ENCODE assay signal across 8 mouse cellular contexts in genomic region chr17:31564015-31564857, GRCm38 (mm10). TPM values are rescaled to one million over a fixed set of nuclear protein-coding genes. Genes with fewer than 3 reads are reported as not detected.
A peak's percentile ranks its signal among the peaks of the same experiment; 100 is the strongest.
DNase-seq lines count a peak whose midpoint lies in the region; ATAC-seq and TF ChIP-seq lines count a peak whose summit lies in the region.

Gene Pknox1 (plus strand): TSS chr17:31564734.

- H3K4me3 ChIP-seq in bone marrow, adult 2 months (replicated peaks; ENCODE audit: control insufficient read depth, low read depth, low read length): peak within 1 kb of the TSS; percentile 96
- H3K4me3 ChIP-seq in embryonic facial prominence, embryonic 15.5 days (replicated peaks): peak within 1 kb of the TSS; percentile 88
- H3K4me3 ChIP-seq in limb, embryonic 14.5 days (replicated peaks; ENCODE audit: low read length): peak within 1 kb of the TSS; percentile 90
- H3K4me3 ChIP-seq in midbrain, postnatal 0 days (ENCODE audit: low read depth, low read length): peak within 1 kb of the TSS; percentile 85

- H3K4me2 ChIP-seq in embryonic facial prominence, embryonic 15.5 days (replicated peaks): peak within 1 kb of the TSS; percentile 71
- peak within 1 kb of the TSS; percentile 60 for H3K4me2 ChIP-seq in limb, embryonic 14.5 days (replicated peaks; ENCODE audit: low read depth, low read length, severe bottlenecking)
- peak within 1 kb of the TSS; percentile 89 for H3K4me2 ChIP-seq in midbrain, postnatal 0 days (ENCODE audit: low read depth, low read length, poor library complexity, severe bottlenecking)

- no peaks in the 10 kb centered on the region for H3K9me3 ChIP-seq in embryonic facial prominence, embryonic 15.5 days (replicated peaks)
- no peaks in the 10 kb centered on the region for H3K9me3 ChIP-seq in limb, embryonic 14.5 days (ENCODE audit: control insufficient read depth, low read length)
- H3K9me3 ChIP-seq in midbrain, postnatal 0 days (ENCODE audit: low read length): no peaks in the 10 kb centered on the region

- DNase-seq in 416B (ENCODE audit: low read depth): peak; percentile 100
- DNase-seq in heart, adult 8-10 months (ENCODE audit: low spot score): peak; percentile 97
- peak; percentile 100 for DNase-seq in kidney, adult 9 months
- peak; percentile 100 for DNase-seq in limb, embryonic 14.5 days (ENCODE audit: low spot score)
- DNase-seq in midbrain, postnatal 0 days (ENCODE audit: low spot score): peak; percentile 100
- DNase-seq in spleen, postnatal 14 days (ENCODE audit: low spot score in 2 of 2): peak; percentile 97 to 99

- peak within 1 kb of the TSS; percentile 94 for H3K27ac ChIP-seq in bone marrow, adult 2 months (ENCODE audit: control insufficient read depth, insufficient read depth, low read depth, low read length, poor library complexity)
- peak within 1 kb of the TSS; percentile 98 for H3K27ac ChIP-seq in embryonic facial prominence, embryonic 15.5 days (replicated peaks)
- peak within 1 kb of the TSS; percentile 98 for H3K27ac ChIP-seq in limb, embryonic 14.5 days (replicated peaks; ENCODE audit: low read depth, low read length)
- peak within 1 kb of the TSS; percentile 99 for H3K27ac ChIP-seq in midbrain, postnatal 0 days (ENCODE audit: low read depth, low read length)

- H3K36me3 ChIP-seq in embryonic facial prominence, embryonic 15.5 days: no peaks in the 10 kb centered on the region
- no peaks in the 10 kb centered on the region; the same call in 1 of the 2 replicates for H3K36me3 ChIP-seq in limb, embryonic 14.5 days (ENCODE audit: control insufficient read depth, insufficient read depth, low read length)
- H3K36me3 ChIP-seq in midbrain, postnatal 0 days (ENCODE audit: insufficient read depth, low read length): no peaks in the 10 kb centered on the region

- WGBS in bone marrow, adult 2 months: under 1% methylated on average over 66 of the region's 72 CpGs
- WGBS in embryonic facial prominence, embryonic 15.5 days: 0% methylated on average over 49 of the region's 72 CpGs
- under 1% methylated on average over 36 of the region's 72 CpGs for WGBS in limb, embryonic 14.5 days
- 0% methylated on average over 49 of the region's 72 CpGs for WGBS in midbrain, postnatal 0 days

- ATAC-seq in embryonic facial prominence, embryonic 15.5 days (ENCODE audit: insufficient number of reproducible peaks, low FRiP score, low TSS enrichment, low read depth): peak; percentile 96
- ATAC-seq in limb, embryonic 14.5 days (ENCODE audit: low FRiP score, low read depth): peak; percentile 95
- ATAC-seq in midbrain, postnatal 0 days (ENCODE audit: low FRiP score): peak; percentile 97

- H3K4me1 ChIP-seq in bone marrow, adult 2 months (ENCODE audit: control insufficient read depth, insufficient read depth, low read length): peaks cover 4% of the 10 kb centered on the region; the same call in 1 of the 2 replicates
- H3K4me1 ChIP-seq in embryonic facial prominence, embryonic 15.5 days: peaks cover 34% of the 10 kb centered on the region
- H3K4me1 ChIP-seq in limb, embryonic 14.5 days (ENCODE audit: control insufficient read depth, insufficient read depth, low read length): peaks cover 25% of the 10 kb centered on the region
- peaks cover 28% of the 10 kb centered on the region for H3K4me1 ChIP-seq in midbrain, postnatal 0 days (ENCODE audit: insufficient read depth, low read length)

- no peak; the same call in 1 of the 2 replicates for TF ChIP-seq CTCF in bone marrow, adult 2 months (IDR thresholded peaks at IDR 0.05; ENCODE audit: control insufficient read depth, insufficient read depth, low read length)
- TF ChIP-seq CTCF in midbrain, postnatal 0 days (IDR thresholded peaks at IDR 0.05): no peak

- no peaks in the 10 kb centered on the region for H3K27me3 ChIP-seq in embryonic facial prominence, embryonic 15.5 days
- H3K27me3 ChIP-seq in limb, embryonic 14.5 days (ENCODE audit: control insufficient read depth, insufficient read depth, low read length): no peaks in the 10 kb centered on the region
- no peaks in the 10 kb centered on the region for H3K27me3 ChIP-seq in midbrain, postnatal 0 days (ENCODE audit: insufficient read depth, low read length)

- TF ChIP-seq POLR2A in bone marrow, adult 2 months (IDR thresholded peaks at IDR 0.05; ENCODE audit: borderline replicate concordance, control insufficient read depth, low read depth, low read length): peak; percentile 83; the same call in 1 of the 2 replicates
- peak; percentile 61; the same call in 1 of the 2 replicates for TF ChIP-seq POLR2A in limb, embryonic 14.5 days (IDR thresholded peaks at IDR 0.05; ENCODE audit: borderline replicate concordance, extremely low read depth, insufficient read depth, insufficient read length)

- peak within 1 kb of the TSS; percentile 96 for H3K9ac ChIP-seq in embryonic facial prominence, embryonic 15.5 days
- H3K9ac ChIP-seq in limb, embryonic 14.5 days (ENCODE audit: low read depth, low read length, severe bottlenecking): peak within 1 kb of the TSS; percentile 91
- H3K9ac ChIP-seq in midbrain, postnatal 0 days (replicated peaks; ENCODE audit: low read length, poor library complexity, severe bottlenecking): peak within 1 kb of the TSS; percentile 84

RNA-seq across cellular contexts. Expression of gene Pknox1, which starts in this region (rescaled TPM):
- polyA plus RNA-seq in bone marrow, adult 2 months (2011; ENCODE audit: insufficient read depth, insufficient read length, low replicate concordance, missing spikeins): 8.2 and 19.3 TPM in 2 replicates
- polyA plus RNA-seq in embryonic facial prominence, embryonic 15.5 days (2015; fragmentation: Nextera tagmentation; extraction: Ambion mirVana): 26.6 and 28.2 TPM in 2 replicates
- total RNA-seq in heart, adult 8-10 months (2022): 10 to 100 TPM in 2 of 4 experiments, 1 to 10 TPM in 2; 7.4 to 13.1 (median 10.4) TPM
- 30.1 and 34.6 TPM in 2 replicates for polyA plus RNA-seq in limb, embryonic 14.5 days (2012; rRNA removed)
- 35.8 and 39.4 TPM in 2 replicates for polyA plus RNA-seq in limb, embryonic 14.5 days (2014; fragmentation: Nextera tagmentation; extraction: Ambion mirVana)
- 18.3 and 22.7 TPM in 2 replicates for total RNA-seq in midbrain, postnatal 0 days (2014; rRNA removed)
- polyA plus RNA-seq in midbrain, postnatal 0 days (2015; fragmentation: Nextera tagmentation; extraction: Ambion mirVana): 14.3 and 14.9 TPM in 2 replicates

Comparison
In these comparisons a context has a peak if more than half of its experiments do, and no peak if none do; other contexts are left out.
1. Peak in every context shown above with its lines: DNase-seq, ATAC-seq, H3K4me3 ChIP-seq and H3K27ac ChIP-seq.